Mouse (Mus musculus): ENCODE data around the gene Kntc1. TPM values are rescaled to one million over a fixed set of nuclear protein-coding genes. Genes with fewer than 3 reads are reported as not detected.
"Not testable (repeated sequence)": the region's sequence is repeated elsewhere in the genome, so short reads cannot be mapped to it uniquely, and the experiment has no call there.

Gene Kntc1
- 1.2 TPM in 1 of 3 replicates, not detected in the others for total RNA-seq (2017)

DNA sequence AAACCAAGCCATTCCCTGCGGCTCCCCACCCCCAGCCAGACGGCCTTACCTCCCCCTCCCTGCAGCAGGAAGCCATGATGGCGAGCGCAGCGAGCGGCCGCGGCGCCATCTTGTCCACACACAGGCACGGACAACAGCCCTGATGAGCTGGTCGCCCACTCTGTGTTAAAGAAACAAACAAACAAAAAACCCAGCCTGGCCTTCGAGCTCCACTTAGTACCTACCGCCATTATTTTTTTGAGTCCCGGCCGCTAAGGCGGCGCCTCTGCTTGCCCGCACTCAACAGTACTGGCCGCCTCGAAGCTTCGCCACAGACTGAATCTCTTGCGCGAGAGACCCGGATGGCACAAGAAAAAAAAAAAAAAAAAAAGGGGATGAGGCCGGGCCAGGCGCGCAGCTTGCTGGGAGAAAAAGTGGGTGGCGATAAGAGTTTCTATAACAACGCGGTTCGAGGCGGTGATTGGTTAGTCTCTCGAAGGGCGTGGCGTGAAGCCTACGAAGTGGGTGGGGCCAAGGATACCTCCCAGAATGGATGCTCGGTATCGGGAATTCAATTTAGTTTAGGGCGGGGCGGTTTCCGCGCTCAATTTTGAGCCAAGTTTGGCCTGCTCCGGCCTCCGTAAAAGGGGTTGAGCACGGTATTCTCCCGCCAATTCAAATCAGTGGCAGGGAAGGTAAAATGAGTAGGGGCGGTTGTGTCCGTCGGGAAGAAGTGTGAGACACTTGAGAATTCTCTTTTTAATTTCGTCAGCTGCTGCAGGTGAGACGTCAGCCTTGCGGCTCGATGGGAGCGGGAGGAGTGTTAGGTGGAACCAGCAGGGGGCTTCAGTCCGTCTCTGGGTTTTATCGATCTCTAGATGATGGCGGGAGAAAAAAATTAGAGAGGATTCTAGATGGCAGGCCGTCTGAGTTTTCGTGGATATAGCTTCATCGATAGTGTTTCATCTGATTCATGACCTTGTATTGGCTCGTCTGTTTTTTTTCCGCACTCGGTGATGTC lies at the start of gene Kntc1, which contains the start of gene Rsrc2:
Gene Kntc1, plus strand, starts transcription at position 652 of the 1,000 bp plus-strand sequence.
Gene Rsrc2, minus strand, starts transcription at position 350 of the 1,000 bp plus-strand sequence.
- peak; percentile 99 for ATAC-seq (replicated peaks; ENCODE audit: insufficient number of reproducible peaks, low FRiP score, low TSS enrichment, poor library complexity, severe bottlenecking)

DNA sequence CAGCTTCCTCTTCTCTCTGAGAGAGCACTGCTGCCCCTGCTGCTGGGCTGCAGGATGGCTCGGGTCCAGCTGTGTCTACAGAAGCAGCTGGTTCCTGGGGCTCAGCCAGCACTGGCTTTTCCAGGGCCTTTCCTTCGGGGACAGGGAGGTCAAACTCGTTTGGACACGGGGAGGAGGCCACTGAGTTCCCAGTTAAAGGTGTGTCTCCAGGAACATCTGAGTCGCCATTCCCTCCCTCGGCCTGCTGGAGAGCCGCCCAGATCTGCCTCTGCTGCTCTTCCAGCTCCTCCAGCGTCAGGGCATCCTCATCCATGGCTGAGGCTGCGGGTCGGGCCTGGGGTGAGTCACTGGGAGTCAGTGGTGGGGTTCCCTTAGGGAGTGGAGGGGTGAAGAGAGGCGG lies 48.9 kb upstream of the Kntc1 start:
- no peak for ATAC-seq (replicated peaks; ENCODE audit: insufficient number of reproducible peaks, low FRiP score, low TSS enrichment, poor library complexity, severe bottlenecking)

DNA sequence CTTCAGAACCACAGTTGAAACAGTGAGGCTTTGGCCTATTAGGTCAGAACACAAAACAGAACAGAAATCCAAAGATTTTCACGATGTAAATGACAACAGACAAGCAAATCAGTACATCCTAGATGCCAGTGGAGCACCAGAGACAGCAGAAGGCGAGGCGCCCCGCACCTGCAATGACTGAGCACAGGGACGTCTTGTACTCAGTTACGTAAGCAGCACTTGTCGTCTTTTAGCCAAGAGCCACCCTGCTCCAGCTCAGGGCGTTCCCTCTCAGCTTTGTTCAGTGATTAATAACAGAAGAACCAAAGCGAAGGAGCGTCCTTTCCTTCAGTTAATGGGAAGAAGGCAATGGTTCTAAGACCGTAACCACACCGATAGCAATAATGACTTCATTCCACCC lies 40.9 kb upstream of the Kntc1 start:
- no peak for ATAC-seq (replicated peaks; ENCODE audit: insufficient number of reproducible peaks, low FRiP score, low TSS enrichment, poor library complexity, severe bottlenecking)

DNA sequence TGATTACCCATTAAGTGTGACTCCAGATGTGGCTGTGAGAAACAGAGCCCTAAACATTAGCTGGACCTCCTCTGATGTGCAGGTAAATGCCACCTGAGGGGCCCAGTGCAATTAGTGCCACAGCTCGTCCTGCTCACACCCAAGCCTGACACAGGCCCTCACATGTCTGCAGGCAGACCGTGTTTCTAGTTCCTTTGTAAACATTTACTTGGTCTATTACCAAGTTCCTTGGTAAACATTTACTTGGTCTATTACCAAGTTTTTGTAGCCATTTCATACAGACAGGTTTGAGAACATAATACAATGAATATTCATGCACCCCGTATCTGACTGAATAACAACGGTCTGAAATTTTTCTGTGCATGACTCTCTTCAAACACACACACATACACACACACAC lies 39.9 kb upstream of the Kntc1 start:
- no peak for ATAC-seq (replicated peaks; ENCODE audit: insufficient number of reproducible peaks, low FRiP score, low TSS enrichment, poor library complexity, severe bottlenecking)

DNA sequence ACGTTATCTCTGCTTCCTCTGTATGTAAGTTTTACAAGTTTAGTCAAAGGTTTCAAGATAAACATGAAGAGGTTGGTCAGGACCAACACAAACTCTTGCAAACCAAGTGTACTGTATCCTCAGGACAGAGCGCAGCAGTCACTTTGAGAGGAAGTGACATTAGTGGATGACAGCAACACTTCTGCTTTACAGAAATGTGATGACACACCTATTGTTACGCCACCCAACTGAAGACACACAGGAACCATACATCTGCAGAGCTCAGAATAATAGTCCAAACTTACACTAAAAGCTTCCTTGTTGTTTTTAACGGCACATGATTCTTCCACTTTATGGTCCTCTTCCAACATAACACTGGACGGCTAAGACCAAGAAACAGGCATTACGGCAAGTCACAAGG lies 35.7 kb upstream of the Kntc1 start:
- ATAC-seq (replicated peaks; ENCODE audit: insufficient number of reproducible peaks, low FRiP score, low TSS enrichment, poor library complexity, severe bottlenecking) = peak; percentile 96

DNA sequence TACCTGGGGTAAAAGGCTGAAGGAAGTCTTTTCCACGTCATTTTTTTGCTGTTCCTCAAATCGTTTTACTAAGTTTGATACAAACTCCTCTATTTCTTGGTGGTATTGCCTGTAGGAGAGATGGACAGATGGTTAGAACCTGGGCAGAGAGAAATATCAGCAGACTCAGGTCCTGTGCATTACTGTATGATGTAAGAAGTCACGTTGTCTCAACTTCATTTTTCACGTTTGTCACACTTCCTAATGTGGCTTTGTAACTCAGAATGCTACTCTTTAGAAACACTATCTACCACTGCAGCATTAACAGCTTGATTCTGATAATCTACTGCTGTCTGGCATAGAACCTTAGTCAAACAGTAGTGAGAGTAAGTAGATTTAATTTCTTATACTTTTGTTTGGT lies 34.9 kb upstream of the Kntc1 start:
- ATAC-seq (replicated peaks; ENCODE audit: insufficient number of reproducible peaks, low FRiP score, low TSS enrichment, poor library complexity, severe bottlenecking) = peak; percentile 42; the same call in 1 of the 2 replicates

DNA sequence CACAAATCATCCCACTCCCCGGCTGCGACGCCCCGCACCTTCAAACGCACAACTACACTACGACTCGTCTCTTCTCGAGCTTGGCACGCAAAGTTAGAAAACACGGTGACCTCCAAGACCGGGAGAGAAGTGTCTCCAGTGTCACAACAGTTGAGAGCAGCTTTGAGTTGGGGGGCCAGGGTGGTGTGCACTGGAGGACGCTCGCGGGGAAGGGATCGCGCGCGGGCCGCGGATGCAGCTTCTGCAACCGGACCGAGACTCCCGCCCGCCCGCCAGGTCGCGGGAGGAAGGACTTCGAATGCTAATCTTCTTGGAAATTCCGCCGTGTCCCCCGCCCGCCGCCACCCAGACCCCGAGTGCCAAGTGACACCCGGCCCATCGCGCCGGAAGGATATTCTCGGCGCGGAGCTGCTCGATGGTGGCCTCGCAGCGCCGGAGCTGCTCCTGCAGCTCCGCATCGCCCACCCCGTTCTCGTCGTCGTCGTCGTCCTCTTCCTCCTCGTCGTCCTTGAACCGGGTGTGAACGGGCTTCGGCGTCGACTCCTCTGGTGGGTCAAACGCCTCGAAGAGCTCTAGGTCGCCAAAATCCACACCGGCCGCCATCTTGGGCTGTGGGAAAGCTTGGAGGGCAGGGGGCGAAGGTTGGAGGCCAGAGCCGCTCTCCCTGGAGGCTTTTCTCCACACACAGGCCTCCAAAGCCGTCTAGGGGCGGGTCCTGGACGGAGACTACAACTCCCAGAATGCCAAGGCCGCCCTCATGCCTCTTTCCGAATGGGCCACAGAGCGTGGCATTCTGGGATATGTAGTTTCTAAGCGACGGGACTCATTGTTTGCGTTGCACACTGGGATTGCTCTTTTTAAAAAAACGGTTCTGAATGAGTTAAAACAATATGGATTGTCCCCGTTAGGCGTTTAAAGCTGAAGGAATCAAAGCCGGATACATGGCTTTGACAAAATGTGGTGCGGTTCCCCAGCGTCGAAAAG lies 28.9 kb upstream of the Kntc1 start, which contains the start of gene Zcchc8:
Gene Zcchc8, minus strand, starts transcription at position 773 of the 984 bp plus-strand sequence.
- ATAC-seq (replicated peaks; ENCODE audit: insufficient number of reproducible peaks, low FRiP score, low TSS enrichment, poor library complexity, severe bottlenecking) = peak; percentile 100

DNA sequence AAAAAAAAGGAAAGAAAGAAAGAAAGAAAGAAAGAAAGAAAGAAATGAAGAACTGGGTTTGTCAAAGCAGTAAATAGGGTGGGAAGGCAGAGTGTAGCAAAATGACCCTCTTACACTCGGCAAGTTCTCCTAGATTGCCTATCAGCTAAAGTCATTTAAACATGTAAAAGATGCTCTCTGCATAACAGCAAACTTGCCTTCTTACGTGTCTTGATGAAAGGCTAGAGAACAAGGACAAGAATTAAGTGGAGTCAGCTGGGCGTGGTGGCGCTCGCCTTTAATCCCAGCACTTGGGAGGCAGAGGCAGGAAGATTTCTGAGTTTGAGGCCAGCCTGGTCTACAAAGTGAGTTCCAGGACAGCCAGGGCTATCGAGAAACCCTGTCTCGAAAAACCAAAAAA lies 25.7 kb upstream of the Kntc1 start:
- not testable (repeated sequence) for ATAC-seq (replicated peaks; ENCODE audit: insufficient number of reproducible peaks, low FRiP score, low TSS enrichment, poor library complexity, severe bottlenecking)

DNA sequence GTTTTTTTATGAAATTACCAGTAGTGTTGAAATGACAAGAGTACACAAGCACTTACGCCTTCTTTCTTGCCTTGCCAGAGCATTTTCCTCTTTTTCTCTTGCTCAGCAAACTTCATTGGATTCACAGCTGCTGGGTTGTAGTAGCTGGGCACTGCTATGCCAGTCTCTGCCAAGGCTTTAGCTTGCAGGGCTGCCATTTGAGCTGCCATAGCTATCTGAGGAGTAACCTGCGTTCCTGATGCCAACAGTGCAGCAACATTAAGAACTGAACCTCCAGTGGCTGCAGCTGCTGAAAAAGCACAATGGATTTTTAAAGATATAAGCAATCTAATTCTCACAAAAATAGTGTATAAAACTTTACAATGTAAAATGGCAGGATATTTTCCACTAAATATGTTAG lies 18.5 kb upstream of the Kntc1 start:
- no peak for ATAC-seq (replicated peaks; ENCODE audit: insufficient number of reproducible peaks, low FRiP score, low TSS enrichment, poor library complexity, severe bottlenecking)

DNA sequence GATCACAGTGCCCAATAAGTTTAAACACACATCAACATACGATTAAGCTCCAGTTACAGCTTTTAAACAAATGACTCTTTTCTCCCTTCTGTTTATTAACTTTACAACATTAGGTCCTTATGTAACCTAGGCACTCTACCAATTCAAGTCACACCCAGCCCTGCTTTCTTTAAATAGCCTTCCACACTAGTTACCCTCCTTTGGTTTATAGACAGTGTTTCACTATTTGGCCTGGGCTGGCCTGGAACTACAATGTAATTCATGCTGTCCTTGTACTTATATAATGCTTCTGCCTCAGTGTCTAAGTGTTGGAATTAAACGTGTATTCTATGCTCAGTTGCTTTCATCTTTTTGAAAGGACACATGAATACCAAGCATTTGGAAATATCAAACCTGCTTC lies 5.2 kb upstream of the Kntc1 start:
- no peak for ATAC-seq (replicated peaks; ENCODE audit: insufficient number of reproducible peaks, low FRiP score, low TSS enrichment, poor library complexity, severe bottlenecking)

DNA sequence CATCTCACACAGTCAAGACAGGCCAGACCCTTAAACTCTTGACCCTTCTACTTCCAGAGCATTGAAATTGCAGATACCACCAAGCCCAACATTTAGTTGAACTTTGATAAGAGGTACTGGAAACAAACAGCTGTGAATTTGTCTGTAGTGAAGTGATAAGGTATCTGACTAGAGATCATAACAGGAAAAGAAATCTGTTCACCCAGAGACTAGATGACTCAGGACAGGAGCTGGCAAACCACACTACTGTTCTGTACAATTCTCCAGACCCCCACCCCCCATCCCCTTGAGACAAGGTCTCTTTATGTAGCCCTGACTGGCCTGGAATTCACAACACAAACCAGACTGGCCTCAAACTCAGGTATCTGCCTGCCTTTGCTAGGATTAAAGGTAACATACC lies 3.3 kb upstream of the Kntc1 start:
- ATAC-seq (replicated peaks; ENCODE audit: insufficient number of reproducible peaks, low FRiP score, low TSS enrichment, poor library complexity, severe bottlenecking) = no peak

DNA sequence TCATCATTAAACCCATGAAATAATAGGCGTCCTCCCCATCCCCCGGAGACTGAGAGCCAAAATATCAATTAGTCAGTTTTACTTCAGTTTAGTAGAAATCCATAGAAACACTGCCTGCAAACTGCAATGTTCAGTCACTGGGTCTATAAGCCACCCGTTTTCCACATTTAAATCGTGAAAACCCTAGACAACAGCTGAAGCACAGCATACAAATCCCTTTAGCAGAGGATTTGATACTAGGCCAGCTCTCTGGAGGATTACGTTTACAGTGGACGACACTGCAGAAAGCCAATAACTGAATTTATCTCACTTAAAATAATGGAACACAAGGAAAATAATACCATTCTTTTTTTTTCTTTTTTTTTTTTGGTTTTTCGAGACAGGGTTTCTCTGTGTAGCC lies 1.9 kb upstream of the Kntc1 start:
- no peak for ATAC-seq (replicated peaks; ENCODE audit: insufficient number of reproducible peaks, low FRiP score, low TSS enrichment, poor library complexity, severe bottlenecking)

DNA sequence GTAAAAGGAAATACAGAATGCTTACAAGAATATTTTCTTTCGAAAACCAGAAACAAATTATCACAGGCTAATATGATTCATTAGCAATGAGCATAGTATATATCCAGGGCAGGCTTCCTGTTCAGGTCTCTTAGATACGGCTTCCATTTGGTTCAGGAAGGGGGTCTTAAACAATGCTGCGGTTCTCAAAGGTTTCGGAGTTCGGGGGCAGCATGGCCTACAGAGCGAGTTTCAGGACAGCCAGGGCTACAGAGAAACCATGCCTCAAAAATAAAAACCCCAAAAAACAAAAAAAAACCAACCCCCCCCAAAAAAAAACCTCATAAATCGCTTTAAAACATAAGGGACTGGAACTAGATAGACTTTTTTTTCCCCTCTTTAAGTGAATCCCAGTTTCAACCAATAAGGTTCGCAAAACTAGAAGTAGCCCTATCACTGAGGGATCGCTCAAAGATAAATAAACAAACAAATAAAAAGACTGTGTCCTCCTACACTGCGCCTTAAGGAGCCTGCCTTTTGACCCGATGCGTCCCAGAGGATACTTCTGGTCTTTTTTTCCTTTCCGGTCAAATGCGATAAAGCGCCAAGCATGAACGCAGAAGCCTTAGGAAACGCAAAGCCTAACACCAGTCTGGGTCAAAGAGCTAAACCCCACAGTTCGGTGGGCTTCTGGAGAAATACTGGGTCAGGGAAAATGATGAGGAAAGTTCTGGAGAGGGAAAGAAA lies 1.0 kb upstream of the Kntc1 start:
- ATAC-seq (replicated peaks; ENCODE audit: insufficient number of reproducible peaks, low FRiP score, low TSS enrichment, poor library complexity, severe bottlenecking) = 0 out of 2 replicates have a peak, but pooled peaks have one; percentile 1

DNA sequence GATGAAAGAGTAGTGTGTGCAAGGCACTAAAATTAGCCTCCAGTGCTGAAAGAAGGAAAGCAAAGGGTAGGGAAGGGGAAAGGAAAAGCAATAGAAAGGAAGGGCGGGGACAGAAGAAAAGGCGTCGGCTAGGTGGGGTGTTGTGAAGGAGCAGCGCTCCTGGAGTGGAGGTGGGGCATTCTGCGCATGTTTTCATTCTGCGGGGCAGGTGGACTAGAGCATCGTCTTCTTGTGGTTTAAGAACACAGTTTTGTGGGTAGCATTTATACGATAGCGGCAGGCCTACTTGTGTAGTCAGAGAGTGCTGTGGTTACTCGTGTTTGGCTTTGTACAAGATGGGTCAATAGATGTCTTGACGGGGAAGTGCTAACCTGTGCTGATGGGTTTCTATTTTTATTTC lies 16.0 kb downstream of the Kntc1 start:
- no peak for ATAC-seq (replicated peaks; ENCODE audit: insufficient number of reproducible peaks, low FRiP score, low TSS enrichment, poor library complexity, severe bottlenecking)

DNA sequence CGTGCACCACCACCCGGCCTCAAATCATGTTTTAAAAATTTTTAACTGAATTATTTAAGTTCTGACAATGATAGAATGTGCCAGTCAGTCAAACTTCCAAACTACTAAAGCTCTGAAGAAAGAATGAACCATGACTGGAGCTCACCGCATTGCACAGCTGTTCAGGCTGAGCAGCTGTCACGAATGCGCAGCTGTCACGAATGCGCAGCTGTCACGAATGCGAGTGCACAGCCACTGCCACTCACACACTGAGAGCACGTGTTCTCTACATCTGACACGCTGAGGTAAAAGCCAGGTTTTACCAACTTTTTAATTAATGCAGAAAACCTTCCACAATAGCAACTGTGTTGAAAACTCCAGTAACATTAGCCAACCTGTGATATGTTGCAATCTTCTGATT lies 16.9 kb downstream of the Kntc1 start:
- ATAC-seq (replicated peaks; ENCODE audit: insufficient number of reproducible peaks, low FRiP score, low TSS enrichment, poor library complexity, severe bottlenecking) = not testable (repeated sequence)

DNA sequence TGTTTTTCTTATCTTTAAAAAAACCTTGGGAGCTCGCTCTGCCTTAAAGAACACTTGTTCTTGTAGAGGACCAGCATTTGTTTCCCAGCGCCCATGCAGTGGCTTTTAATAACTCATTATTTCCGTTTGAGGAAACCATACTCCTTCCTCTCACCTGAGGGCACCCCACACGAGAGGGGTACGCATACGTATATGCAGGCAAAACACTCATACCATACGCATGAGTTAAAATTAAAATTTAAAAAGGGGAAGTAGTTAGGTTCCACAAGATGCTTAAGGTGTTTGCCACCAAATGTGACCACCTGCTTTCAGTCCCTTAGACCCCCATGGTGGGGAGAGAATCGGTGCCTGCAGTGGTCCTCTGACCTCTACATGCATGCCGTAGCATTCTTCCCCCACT lies 23.9 kb downstream of the Kntc1 start:
- no peak for ATAC-seq (replicated peaks; ENCODE audit: insufficient number of reproducible peaks, low FRiP score, low TSS enrichment, poor library complexity, severe bottlenecking)

DNA sequence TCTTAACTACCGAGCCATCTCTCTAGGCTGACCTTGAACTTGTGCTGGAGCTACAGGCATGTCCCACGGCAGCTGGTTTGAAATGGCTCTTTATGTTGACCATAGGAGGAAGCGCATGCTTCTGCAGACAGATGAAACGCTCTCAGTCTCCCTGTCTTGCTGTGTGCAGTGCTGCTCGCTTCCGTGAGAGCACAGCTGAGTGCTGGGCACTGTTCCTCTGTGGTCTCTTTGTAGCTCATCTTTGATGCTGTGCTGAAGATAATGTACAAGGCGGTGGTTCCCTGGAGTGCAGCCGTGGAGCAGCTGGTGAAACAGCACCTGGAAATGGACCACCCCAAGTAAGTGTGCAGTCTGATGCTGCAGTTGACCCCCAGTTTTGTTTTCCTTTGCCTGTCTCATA lies 31.2 kb downstream of the Kntc1 start:
- ATAC-seq (replicated peaks; ENCODE audit: insufficient number of reproducible peaks, low FRiP score, low TSS enrichment, poor library complexity, severe bottlenecking) = no peak

DNA sequence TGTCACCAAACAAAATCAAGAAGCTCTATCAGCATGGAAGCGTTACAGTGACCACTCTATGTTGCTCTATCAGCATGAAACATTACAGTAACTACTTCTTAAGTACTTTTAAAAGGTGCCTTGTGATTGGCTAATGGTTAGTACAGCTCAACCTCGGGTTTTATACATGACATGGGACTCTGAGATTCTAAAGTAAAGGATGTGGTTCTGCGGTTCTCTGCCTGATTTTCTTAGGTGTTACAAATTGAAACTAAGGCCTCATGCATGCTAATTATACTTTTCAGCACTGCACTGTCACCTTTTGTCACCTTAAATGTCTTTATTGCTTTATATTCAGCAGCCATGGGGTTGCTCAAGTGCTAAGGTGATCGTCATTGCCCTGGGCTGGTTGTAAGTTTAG lies 32.3 kb downstream of the Kntc1 start:
- no peak for ATAC-seq (replicated peaks; ENCODE audit: insufficient number of reproducible peaks, low FRiP score, low TSS enrichment, poor library complexity, severe bottlenecking)
